Mouse (Mus musculus) kidney, embryonic 16.5 days (tissue): ENCODE results near the gene Chrna5. TPM values are rescaled to one million over a fixed set of nuclear protein-coding genes. Genes with fewer than 3 reads are reported as not detected.

Source experiments
- ATAC-seq: fragments of 200-750 bp; cut with Nextera tagmentation; 2 replicates; pipeline ENCODE4 v1.8.0; 2017; ENCODE audit warnings: moderate TSS enrichment; ENCODE audit not compliant: low FRiP score, low TSS enrichment
- H3K27ac ChIP-seq: fragments of 300-500 bp; sonication (generic); 2 replicates; pipeline ENCODE4 v1.5.1; 2014; ENCODE audit warnings: low read length
- H3K27me3 ChIP-seq: fragments of 300-500 bp; sonication (generic); 2 replicates; pipeline ENCODE4 v1.6.1; 2014; ENCODE audit warnings: low read length, control low read depth, mixed read lengths; ENCODE audit not compliant: insufficient read depth
- H3K36me3 ChIP-seq: fragments of 300-500 bp; sonication (generic); 2 replicates; pipeline ENCODE4 v1.6.1; 2014; ENCODE audit warnings: low read length, control low read depth, mixed read lengths; ENCODE audit not compliant: insufficient read depth
- H3K4me1 ChIP-seq: fragments of 300-500 bp; sonication (generic); 2 replicates; pipeline ENCODE4 v1.6.1; 2014; ENCODE audit warnings: low read length, control low read depth, mixed read lengths; ENCODE audit not compliant: insufficient read depth
- H3K4me2 ChIP-seq: fragments of 300-500 bp; sonication (generic); replicated peaks from 2 replicates; pipeline ENCODE4 v1.6.1; 2014; ENCODE audit warnings: low read depth, low read length
- H3K4me3 ChIP-seq: fragments of 300-500 bp; sonication (generic); 2 replicates; pipeline ENCODE4 v1.5.1; 2014; ENCODE audit warnings: mild to moderate bottlenecking, low read length
- H3K9ac ChIP-seq: fragments of 300-500 bp; sonication (generic); replicated peaks from 2 replicates; pipeline ENCODE4 v1.6.1; 2014; ENCODE audit warnings: low read length
- H3K9me3 ChIP-seq: fragments of 300-500 bp; sonication (generic); 2 replicates; pipeline ENCODE4 v1.6.1; 2016; ENCODE audit warnings: low read length, control low read depth
- WGBS: fragments of 180-500 bp; shearing (Covaris S2); extraction: QIAGEN DNeasy Blood & Tissue Kit; methylation state at CpG from one replicate; pipeline ENCODE4 v1.1.7; 2014; 5-methylcytosine and 5-hydroxymethylcytosine counted together
- polyA plus RNA-seq: library from polyadenylated mRNA; unstranded; fragments of >200 nt; fragmentation: Nextera tagmentation; extraction: Ambion mirVana; gene quantifications from 2 replicates; pipeline ENCODE4 v1.2.1, GENCODE M21; 2015

Gene Chrna5
- polyA plus RNA-seq, 1 experiment from 2014 or later = 0.91 TPM

DNA sequence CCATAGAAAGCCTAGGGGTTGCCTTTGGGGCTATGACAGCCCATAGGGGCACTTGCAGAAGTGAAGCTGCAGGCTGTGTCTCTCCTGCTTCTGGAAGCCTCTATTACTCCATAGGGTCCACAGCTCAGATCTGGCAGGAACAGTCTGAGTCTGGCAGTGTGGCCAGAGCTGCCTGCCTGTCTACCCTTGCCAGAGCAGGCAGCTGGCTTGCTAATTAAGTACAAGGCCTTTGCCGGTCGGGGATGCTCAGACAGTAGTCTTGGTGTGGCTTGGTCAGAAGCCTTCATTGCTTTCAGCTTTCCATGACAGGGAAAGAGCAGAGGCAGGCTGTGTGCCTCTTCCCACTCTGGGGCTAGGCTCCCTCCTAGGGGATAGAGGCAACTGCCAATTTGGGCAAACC lies 60.7 kb downstream of the Chrna5 start:
- no peak for ATAC-seq
- no peaks in the 10 kb centered on the region for H3K36me3 ChIP-seq
- H3K4me2 ChIP-seq = no peak overlapping the region
- H3K4me1 ChIP-seq = no peaks in the 10 kb centered on the region
- H3K4me3 ChIP-seq = no peak overlapping the region
- no peaks in the 10 kb centered on the region for H3K27me3 ChIP-seq
- H3K27ac ChIP-seq = no peak overlapping the region
- H3K9ac ChIP-seq = no peak overlapping the region
- H3K9me3 ChIP-seq = no peaks in the 10 kb centered on the region
- WGBS = 69% methylated on average over 2 of the region's 2 CpGs

DNA sequence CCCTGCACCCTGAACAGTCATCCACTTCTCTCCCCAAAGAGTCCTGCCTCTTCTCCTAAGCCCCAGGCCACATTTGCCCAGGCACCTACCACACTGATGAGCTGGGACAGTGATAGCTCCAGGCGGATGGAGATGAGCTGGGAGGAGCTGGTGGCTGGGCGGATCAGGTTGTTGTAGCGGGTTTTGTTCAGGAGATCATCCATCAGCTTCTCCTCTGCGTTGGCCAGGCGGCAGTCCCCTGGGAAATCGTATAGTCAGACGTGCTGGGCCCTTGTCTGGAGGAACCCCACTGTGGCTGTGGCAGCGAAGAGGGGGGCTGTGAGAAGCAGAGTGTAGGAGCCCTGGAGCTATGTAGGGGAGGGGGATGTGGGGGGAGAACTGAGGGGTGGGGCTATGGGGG lies 63.0 kb downstream of the Chrna5 start:
- H3K4me3 ChIP-seq = no peak overlapping the region
- no peaks in the 10 kb centered on the region for H3K4me1 ChIP-seq
- no peak overlapping the region for H3K4me2 ChIP-seq
- no peaks in the 10 kb centered on the region for H3K9me3 ChIP-seq
- WGBS = 15% methylated on average over 6 of the region's 8 CpGs
- H3K36me3 ChIP-seq = no peaks in the 10 kb centered on the region
- peaks cover 4% of the 10 kb centered on the region; the same call in 1 of the 2 replicates for H3K27me3 ChIP-seq
- H3K27ac ChIP-seq = no peak overlapping the region
- H3K9ac ChIP-seq = no peak overlapping the region
- ATAC-seq = no peak

- Histone ChIP-seq H3K4me3 (no peak overlapping the region), H3K9me3 (no peaks in the 10 kb centered on the region), H3K36me3 (no peaks in the 10 kb centered on the region), H3K27ac (no peak overlapping the region), H3K4me2 (no peak overlapping the region), H3K27me3 (peaks cover 4% of the 10 kb centered on the region; the same call in 1 of the 2 replicates), H3K9ac (no peak overlapping the region), H3K4me1 (no peaks in the 10 kb centered on the region)
- no peak for ATAC-seq
- 77% methylated on average over 2 of the region's 2 CpGs for WGBS
Observed at GRCm38 (mm10) chr9:55045001-55045400, 64.3 kb downstream of the Chrna5 start.

GRCm38 (mm10) chr9:55046764-55047163 lies 66.1 kb downstream of the Chrna5 start:
- Histone ChIP-seq H3K4me1 (no peaks in the 10 kb centered on the region), H3K27ac (no peak overlapping the region), H3K9me3 (no peaks in the 10 kb centered on the region), H3K27me3 (peaks cover 4% of the 10 kb centered on the region; the same call in 1 of the 2 replicates), H3K4me2 (no peak overlapping the region), H3K4me3 (no peak overlapping the region), H3K9ac (no peak overlapping the region), H3K36me3 (no peaks in the 10 kb centered on the region)
- WGBS = 0% methylated on average over 3 of the region's 3 CpGs
- no peak for ATAC-seq

DNA sequence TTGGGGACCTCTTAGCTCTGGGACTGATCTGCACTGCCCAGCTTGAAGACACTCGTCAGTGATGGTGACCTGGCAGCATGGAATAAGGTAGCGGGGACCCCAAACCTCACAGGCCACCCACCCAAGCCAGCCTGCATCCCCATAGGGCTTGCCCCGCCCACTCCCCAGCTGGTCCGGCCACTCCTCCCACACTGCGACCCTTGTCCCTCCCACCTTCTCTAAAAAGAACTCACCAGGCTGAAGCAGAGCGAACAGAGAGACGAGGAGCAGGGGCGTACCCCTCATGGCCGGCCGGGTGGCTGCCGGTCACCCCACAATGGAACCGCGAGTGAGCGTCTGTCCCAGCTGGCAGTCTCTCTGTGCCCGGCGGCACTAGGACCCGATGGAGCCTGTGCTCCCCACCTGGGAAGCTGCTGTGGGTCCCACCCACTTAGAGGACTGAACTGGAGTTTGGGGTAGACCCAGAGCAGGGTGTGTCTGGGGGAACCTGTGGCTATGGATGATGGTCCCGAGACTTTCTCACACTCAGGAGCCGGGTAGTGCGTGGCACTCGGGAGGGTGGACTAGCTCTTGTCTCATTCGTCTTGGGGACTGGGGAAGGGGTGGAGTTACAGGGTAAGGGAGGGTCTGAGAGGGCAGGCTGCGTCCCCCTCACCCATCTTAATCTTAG lies 67.7 kb downstream of the Chrna5 start, which contains the start of gene Chrnb4:
Chrnb4 (minus strand) TSS at position 569 of the 670 bp plus-strand sequence.
- under 1% methylated on average over 23 of the region's 23 CpGs for WGBS

DNA sequence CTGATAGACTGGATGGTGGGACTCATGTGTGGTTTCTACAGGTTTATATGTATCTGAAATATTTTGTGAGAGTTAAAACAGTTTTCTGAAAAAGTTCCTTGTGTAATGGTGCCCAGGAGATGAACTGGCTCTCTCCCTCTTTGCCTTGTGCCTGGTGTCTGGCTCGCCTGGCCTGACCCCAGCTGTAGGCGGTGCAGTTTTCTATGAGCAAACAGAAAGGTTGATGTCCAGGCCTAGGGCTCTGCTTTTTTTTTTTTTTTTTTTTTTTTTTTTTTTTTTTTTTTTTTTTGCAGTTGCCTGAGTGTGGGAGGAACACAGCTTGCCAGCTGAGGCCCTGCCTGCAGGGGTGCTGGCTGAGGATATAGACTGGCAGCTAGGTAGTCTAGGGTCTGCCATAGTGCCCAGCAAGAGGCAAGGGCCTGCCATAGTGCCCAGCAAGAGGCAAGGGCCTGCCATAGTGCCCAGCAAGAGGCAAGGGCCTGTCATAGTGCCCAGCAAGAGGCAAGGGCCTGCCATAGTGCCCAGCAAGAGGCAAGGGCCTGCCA lies 74.8 kb downstream of the Chrna5 start:
- no peak for ATAC-seq
- H3K36me3 ChIP-seq = no peaks in the 10 kb centered on the region
- WGBS = 76% methylated on average over 2 of the region's 2 CpGs
- no peaks in the 10 kb centered on the region for H3K4me1 ChIP-seq
- H3K9me3 ChIP-seq = no peaks in the 10 kb centered on the region
- no peak overlapping the region for H3K9ac ChIP-seq
- H3K27me3 ChIP-seq = no peaks in the 10 kb centered on the region
- H3K4me2 ChIP-seq = no peak overlapping the region
- H3K4me3 ChIP-seq = no peak overlapping the region
- no peak overlapping the region for H3K27ac ChIP-seq

More for the DNA sequence above, 67.7 kb downstream of the Chrna5 start, which contains the start of gene Chrnb4:
- ATAC-seq = peak; percentile 66
- Histone ChIP-seq H3K9ac (peak within 1 kb of the TSS; percentile 50), H3K4me3 (peak within 1 kb of the TSS; percentile 57), H3K9me3 (no peaks in the 10 kb centered on the region), H3K27me3 (peaks cover 4% of the 10 kb centered on the region; the same call in 1 of the 2 replicates), H3K4me1 (no peaks in the 10 kb centered on the region), H3K4me2 (peak within 1 kb of the TSS; percentile 84), H3K27ac (no peak within 1 kb of the TSS), H3K36me3 (no peaks in the 10 kb centered on the region)

Other genes with a start within 250 kb of the Chrna5 start
- 149 and 153 TPM in 2 replicates for gene Wdr61, start 246.4 kb upstream of the Chrna5 start, polyA plus RNA-seq
- gene Crabp1, start 216.1 kb upstream of the Chrna5 start, polyA plus RNA-seq = 53.8 and 62.5 TPM in 2 replicates
- 35.4 and 37.9 TPM in 2 replicates for gene Ireb2, start 117.1 kb upstream of the Chrna5 start, polyA plus RNA-seq
- 12.9 and 14.0 TPM in 2 replicates for gene Hykk, start 63.6 kb upstream of the Chrna5 start, polyA plus RNA-seq
- gene Psma4, start 30.1 kb upstream of the Chrna5 start, polyA plus RNA-seq = 319 and 335 TPM in 2 replicates
- gene AY074887, start 29.9 kb upstream of the Chrna5 start, polyA plus RNA-seq = 0.96 and 1.6 TPM in 2 replicates
- gene Chrna3, start 45.7 kb downstream of the Chrna5 start, polyA plus RNA-seq = 0.57 and 1.0 TPM in 2 replicates
- 2.9 and 3.8 TPM in 2 replicates for gene Chrnb4, start 67.9 kb downstream of the Chrna5 start, polyA plus RNA-seq
- gene Ube2q2, start 168.0 kb downstream of the Chrna5 start, polyA plus RNA-seq = 15.0 and 29.2 TPM in 2 replicates
- 69.5 and 73.4 TPM in 2 replicates for gene Fbxo22, start 228.0 kb downstream of the Chrna5 start, polyA plus RNA-seq